ENCODE assay signal across 10 mouse cellular contexts in the genomic region with DNA sequence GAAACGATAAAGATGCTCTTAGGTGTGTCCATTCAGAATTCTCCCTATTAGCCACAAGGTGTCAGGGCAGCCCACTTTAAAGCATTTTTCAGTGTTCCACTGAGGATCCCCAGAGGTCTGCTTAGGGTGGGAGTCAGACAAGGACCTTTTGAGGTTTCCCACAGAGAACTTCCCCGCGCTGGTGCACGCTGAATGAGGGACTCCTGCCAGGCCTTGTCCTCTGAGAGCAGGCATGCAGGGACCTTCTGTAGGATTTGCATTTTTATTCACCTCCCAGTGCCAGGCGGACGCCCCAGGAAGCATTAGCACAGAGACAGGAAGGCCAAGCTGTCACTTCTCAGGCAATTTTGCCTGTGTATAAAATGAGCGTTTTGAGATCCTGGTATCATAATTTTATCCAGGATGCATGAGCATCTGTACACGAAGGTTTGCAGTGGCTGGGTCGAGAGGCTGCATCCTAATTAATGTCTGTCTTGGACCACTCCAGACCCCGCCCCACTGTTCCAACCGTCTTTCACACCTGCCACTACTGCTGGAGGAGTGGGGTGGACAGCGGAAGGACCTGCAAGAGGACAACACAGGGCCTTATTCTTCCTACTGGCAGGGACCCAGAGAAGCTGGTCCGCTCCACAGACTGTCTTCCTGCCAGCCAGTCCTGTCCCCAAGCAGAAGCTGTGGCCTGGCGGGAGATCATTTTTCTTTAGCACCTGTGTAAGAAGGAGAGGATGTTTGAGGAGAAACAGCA. TPM values are rescaled to one million over a fixed set of nuclear protein-coding genes. Genes with fewer than 3 reads are reported as not detected.
DNase-seq lines count a peak whose midpoint lies in the region; ATAC-seq lines count a peak whose summit lies in the region.
"Had no signal": no experiment of that assay in that cellular context is flagged by ENCODE, and none has a peak within 500 bp of the region (broad histone marks: within the 10 kb centered on the region; RNA-seq: fewer than 3 reads in every experiment).

No protein-coding gene starts in this region.

- 0 out of 2 replicates have a peak overlapping the region, but pooled peaks have one; percentile 33 for H3K27ac ChIP-seq in neural tube, embryonic 12.5 days
- no peak overlapping the region for H3K27ac ChIP-seq in forebrain, embryonic 11.5 days (ENCODE audit: low read depth, low read length)
- no peak overlapping the region for H3K27ac ChIP-seq in liver, embryonic 11.5 days (ENCODE audit: low read depth, low read length)
- H3K27ac ChIP-seq: embryonic facial prominence, embryonic 13.5 days had no signal

- H3K9ac ChIP-seq in neural tube, embryonic 12.5 days, result no peak overlapping the region
- no peak overlapping the region; the same call in 1 of the 2 replicates for H3K9ac ChIP-seq in forebrain, embryonic 11.5 days (ENCODE audit: low read length)
- no peak overlapping the region for H3K9ac ChIP-seq in liver, embryonic 11.5 days (ENCODE audit: low read depth, low read length)
- H3K9ac ChIP-seq: embryonic facial prominence, embryonic 13.5 days had no signal

- no peak for ATAC-seq in neural tube, embryonic 12.5 days (ENCODE audit: low FRiP score, low read depth)
- no peak for ATAC-seq in forebrain, embryonic 11.5 days (replicated peaks; ENCODE audit: low FRiP score)
- ATAC-seq in liver, embryonic 11.5 days (replicated peaks; ENCODE audit: low FRiP score), result no peak
- no peak for ATAC-seq in inflammation-experienced regulatory T-cells, adult 6 months
- ATAC-seq: Patski had no signal

- no peak overlapping the region for H3K4me2 ChIP-seq in neural tube, embryonic 12.5 days (replicated peaks)
- no peak overlapping the region for H3K4me2 ChIP-seq in forebrain, embryonic 11.5 days (ENCODE audit: low read depth, low read length, severe bottlenecking)
- H3K4me2 ChIP-seq in liver, embryonic 11.5 days, result no peak overlapping the region
- H3K4me2 ChIP-seq: embryonic facial prominence, embryonic 13.5 days had no signal

- H3K4me1 ChIP-seq in neural tube, embryonic 12.5 days, result peaks cover 12% of the 10 kb centered on the region; the same call in 1 of the 2 replicates
- no peaks in the 10 kb centered on the region for H3K4me1 ChIP-seq in forebrain, embryonic 11.5 days (replicated peaks; ENCODE audit: control insufficient read depth, insufficient read depth, low read length)
- no peaks in the 10 kb centered on the region for H3K4me1 ChIP-seq in liver, embryonic 11.5 days (replicated peaks; ENCODE audit: control insufficient read depth, insufficient read depth, low read length)
- H3K4me1 ChIP-seq: embryonic facial prominence, embryonic 13.5 days had no signal

- DNase-seq in neural tube, embryonic 10.5 days (ENCODE audit: extremely low spot score, low spot score), result no peak
- DNase-seq in forebrain, embryonic 11.5 days (ENCODE audit: low spot score), result peak; percentile 42
- DNase-seq in layer of hippocampus, postnatal 36 days, result peak; percentile 21 to 44
- peak; percentile 48 for DNase-seq in right cerebral cortex, postnatal 4 days
- DNase-seq in liver, embryonic 11.5 days (ENCODE audit: low spot score), result no peak
- DNase-seq in T-cell, adult 2 months (ENCODE audit: low spot score), result no peak

- H3K27me3 ChIP-seq in neural tube, embryonic 12.5 days (replicated peaks), result no peaks in the 10 kb centered on the region
- H3K27me3 ChIP-seq in forebrain, embryonic 11.5 days (ENCODE audit: control insufficient read depth, insufficient read depth, low read length), result no peaks in the 10 kb centered on the region
- no peaks in the 10 kb centered on the region for H3K27me3 ChIP-seq in liver, embryonic 11.5 days (replicated peaks; ENCODE audit: control insufficient read depth, insufficient read depth, low read length)
- H3K27me3 ChIP-seq: embryonic facial prominence, embryonic 13.5 days had no signal

- no peaks in the 10 kb centered on the region for H3K9me3 ChIP-seq in neural tube, embryonic 12.5 days
- no peaks in the 10 kb centered on the region for H3K9me3 ChIP-seq in forebrain, embryonic 11.5 days (ENCODE audit: control insufficient read depth, low read length)
- no peaks in the 10 kb centered on the region for H3K9me3 ChIP-seq in liver, embryonic 11.5 days (ENCODE audit: control insufficient read depth, low read length)
- H3K9me3 ChIP-seq: embryonic facial prominence, embryonic 13.5 days had no signal

- no peaks in the 10 kb centered on the region for H3K36me3 ChIP-seq in neural tube, embryonic 12.5 days
- H3K36me3 ChIP-seq in forebrain, embryonic 11.5 days (ENCODE audit: control insufficient read depth, insufficient read depth, low read length), result no peaks in the 10 kb centered on the region
- no peaks in the 10 kb centered on the region for H3K36me3 ChIP-seq in liver, embryonic 11.5 days (ENCODE audit: control insufficient read depth, insufficient read depth, low read length)
- H3K36me3 ChIP-seq: embryonic facial prominence, embryonic 13.5 days had no signal

- WGBS in neural tube, embryonic 12.5 days, result 40% methylated on average over 14 of the region's 14 CpGs
- WGBS in forebrain, embryonic 11.5 days, result 23% methylated on average over 14 of the region's 14 CpGs
- 35% methylated on average over 14 of the region's 14 CpGs for WGBS in liver, embryonic 11.5 days

- no peak overlapping the region for H3K4me3 ChIP-seq in neural tube, embryonic 12.5 days
- H3K4me3 ChIP-seq in forebrain, embryonic 11.5 days (ENCODE audit: low read depth, low read length), result no peak overlapping the region
- no peak overlapping the region for H3K4me3 ChIP-seq in liver, embryonic 11.5 days (ENCODE audit: low read depth, low read length)
- H3K4me3 ChIP-seq: embryonic facial prominence, embryonic 13.5 days had no signal

RNA-seq across cellular contexts. Expression of a gene that starts 35.2 kb away (rescaled TPM):
- 2.4 and 2.6 TPM in 2 replicates for polyA plus RNA-seq in neural tube, embryonic 12.5 days (2016; fragmentation: Nextera tagmentation; extraction: Ambion mirVana)
- polyA plus RNA-seq in forebrain, embryonic 11.5 days (2014; fragmentation: Nextera tagmentation; extraction: Ambion mirVana), result 2.6 and 2.9 TPM in 2 replicates
- total RNA-seq in layer of hippocampus, postnatal 36 days (2021), result 1 to 10 TPM; 1.4 to 2.0 TPM
- 1.3 and 1.9 TPM in 2 replicates for polyA plus RNA-seq in liver, embryonic 11.5 days (2014; fragmentation: Nextera tagmentation; extraction: Ambion mirVana)
- 1 to 10 TPM; 3.1 to 5.6 (median 3.9) TPM for polyA plus RNA-seq in inflammation-experienced regulatory T-cells, adult 6 months (2017; shearing (Covaris generic))

Comparison
In these comparisons a context has a peak if more than half of its experiments do, and no peak if none do; other contexts are left out.
1. DNase-seq: peak in forebrain, embryonic 11.5 days (single experiment), layer of hippocampus, postnatal 36 days (2 of 2) and right cerebral cortex, postnatal 4 days (single experiment); none in neural tube, embryonic 10.5 days (single experiment), liver, embryonic 11.5 days (single experiment) and T-cell, adult 2 months (single experiment).